23 mouse cellular contexts compared by ENCODE assay signal in the genomic region with DNA sequence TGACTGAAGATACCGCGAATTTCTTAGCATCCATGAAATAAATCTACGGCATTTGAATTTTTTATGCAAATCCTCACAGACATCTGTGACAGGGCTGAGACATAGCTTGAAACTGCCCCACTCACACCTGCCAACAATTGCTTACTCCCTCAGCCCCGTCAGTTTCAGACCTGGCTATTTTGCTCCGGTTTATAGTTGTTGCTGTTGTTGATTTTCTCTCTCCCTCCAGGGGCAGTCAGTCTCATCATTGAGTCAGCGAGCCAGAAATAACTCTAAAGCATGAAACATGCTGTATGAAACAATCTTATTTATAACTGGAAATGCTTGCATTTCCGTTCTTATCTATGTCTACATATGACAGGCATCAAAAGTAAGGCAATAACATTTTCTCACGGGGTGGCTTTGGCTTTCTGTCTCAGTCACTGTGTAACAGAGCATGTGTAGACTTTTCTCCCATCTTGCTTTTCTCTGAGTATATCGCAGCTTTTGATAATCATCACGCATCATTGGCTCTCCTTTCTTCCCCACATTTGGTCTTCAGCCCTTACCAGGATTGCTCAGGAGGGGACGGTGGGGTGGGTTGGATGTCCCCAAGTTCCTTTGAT. TPM values are rescaled to one million over a fixed set of nuclear protein-coding genes. Genes with fewer than 3 reads are reported as not detected.
DNase-seq lines count a peak whose midpoint lies in the region; ATAC-seq and TF ChIP-seq lines count a peak whose summit lies in the region.
"Had no signal": no experiment of that assay in that cellular context is flagged by ENCODE, and none has a peak within 500 bp of the region (broad histone marks: within the 10 kb centered on the region; RNA-seq: fewer than 3 reads in every experiment).

No protein-coding gene starts in this region.

- no peak for TF ChIP-seq RAD21 in CH12.LX (IDR thresholded peaks at IDR 0.05; ENCODE audit: low read depth, low read length)

- 78% methylated on average over 11 of the region's 11 CpGs for WGBS in hindbrain, embryonic 10.5 days
- WGBS in hindbrain, embryonic 16.5 days = 55% methylated on average over 11 of the region's 11 CpGs
- WGBS in midbrain, embryonic 10.5 days = 84% methylated on average over 11 of the region's 11 CpGs
- 84% methylated on average over 11 of the region's 11 CpGs for WGBS in midbrain, embryonic 11.5 days

- no peak overlapping the region for H3K9ac ChIP-seq in hindbrain, embryonic 16.5 days (ENCODE audit: low read depth, low read length)
- no peak overlapping the region for H3K9ac ChIP-seq in midbrain, embryonic 11.5 days (ENCODE audit: low read length)
- H3K9ac ChIP-seq in CH12.LX (ENCODE audit: insufficient read depth, low read depth) = no peak overlapping the region
- H3K9ac ChIP-seq: embryonic facial prominence, embryonic 15.5 days; forebrain, embryonic 15.5 days; intestine, embryonic 15.5 days; limb, embryonic 13.5 days; liver, embryonic 12.5 days; lung, embryonic 15.5 days had no signal

- no peak overlapping the region for H3K4me2 ChIP-seq in hindbrain, embryonic 16.5 days (ENCODE audit: low read length)
- no peak overlapping the region for H3K4me2 ChIP-seq in midbrain, embryonic 11.5 days
- peak overlapping the region; percentile 32; the same call in 1 of the 2 replicates for H3K4me2 ChIP-seq in CH12.LX (ENCODE audit: insufficient read depth, low read depth, poor library complexity, severe bottlenecking)
- H3K4me2 ChIP-seq: embryonic facial prominence, embryonic 15.5 days; forebrain, embryonic 15.5 days; intestine, embryonic 15.5 days; limb, embryonic 13.5 days; liver, embryonic 12.5 days; lung, embryonic 15.5 days had no signal

- ATAC-seq in hindbrain, embryonic 16.5 days = no peak
- ATAC-seq in midbrain, embryonic 11.5 days (ENCODE audit: low FRiP score) = no peak
- ATAC-seq: forebrain, embryonic 15.5 days; intestine, embryonic 15.5 days; liver, embryonic 12.5 days had no signal

- peaks cover 8% of the 10 kb centered on the region; the same call in 1 of the 2 replicates for H3K9me3 ChIP-seq in hindbrain, embryonic 10.5 days
- peaks cover 3% of the 10 kb centered on the region; the same call in 1 of the 2 replicates for H3K9me3 ChIP-seq in hindbrain, embryonic 16.5 days (ENCODE audit: control insufficient read depth, low read length)
- peaks cover 9% of the 10 kb centered on the region; the same call in 1 of the 2 replicates for H3K9me3 ChIP-seq in midbrain, embryonic 10.5 days (replicated peaks)
- no peaks in the 10 kb centered on the region; the same call in 1 of the 2 replicates for H3K9me3 ChIP-seq in midbrain, embryonic 11.5 days (ENCODE audit: control insufficient read depth, low read length)
- peaks cover 5% of the 10 kb centered on the region for H3K9me3 ChIP-seq in CH12.LX (replicated peaks; ENCODE audit: low read length)
- H3K9me3 ChIP-seq: embryonic facial prominence, embryonic 15.5 days; forebrain, embryonic 15.5 days; intestine, embryonic 15.5 days; liver, embryonic 12.5 days; lung, embryonic 15.5 days had no signal

- peaks cover 9% of the 10 kb centered on the region for H3K4me1 ChIP-seq in hindbrain, embryonic 10.5 days (replicated peaks)
- H3K4me1 ChIP-seq in hindbrain, embryonic 16.5 days (ENCODE audit: control insufficient read depth, insufficient read depth, low read depth, low read length) = no peaks in the 10 kb centered on the region
- H3K4me1 ChIP-seq in midbrain, embryonic 10.5 days = peaks cover 11% of the 10 kb centered on the region
- H3K4me1 ChIP-seq in midbrain, embryonic 11.5 days (ENCODE audit: control insufficient read depth, insufficient read depth, low read length) = no peaks in the 10 kb centered on the region
- peaks cover 5 to 11% of the 10 kb centered on the region in 2 experiments for H3K4me1 ChIP-seq in CH12.LX (ENCODE audit: control insufficient read depth in 1 of 2, insufficient read depth in 2 of 2)
- H3K4me1 ChIP-seq: embryonic facial prominence, embryonic 15.5 days; forebrain, embryonic 15.5 days; intestine, embryonic 15.5 days; limb, embryonic 13.5 days; liver, embryonic 12.5 days; lung, embryonic 15.5 days had no signal

- no peak overlapping the region for H3K4me3 ChIP-seq in hindbrain, embryonic 10.5 days
- H3K4me3 ChIP-seq in hindbrain, embryonic 16.5 days (ENCODE audit: low read length) = no peak overlapping the region
- no peak overlapping the region for H3K4me3 ChIP-seq in midbrain, embryonic 10.5 days
- no peak overlapping the region for H3K4me3 ChIP-seq in midbrain, embryonic 11.5 days (ENCODE audit: low read depth, low read length)
- H3K4me3 ChIP-seq in CH12.LX (replicated peaks in 1 of 3; ENCODE audit: low read depth in 2 of 3, low read length in 2 of 3, poor library complexity in 1 of 3) = no peak overlapping the region
- H3K4me3 ChIP-seq: embryonic facial prominence, embryonic 15.5 days; forebrain, embryonic 15.5 days; heart, adult 2 months; intestine, embryonic 15.5 days; limb, embryonic 13.5 days; liver, embryonic 12.5 days; lung, embryonic 15.5 days; myocyte had no signal

- dilution Hi-C loops in CH12.LX (cut with MboI; ENCODE audit: extremely low pct_ligation_motif_present, extremely low pct_unique_long_range_greater_than_20kb, low sequenced_read_pairs) = no loop called here

- TF ChIP-seq CTCF in CH12.LX (conservative IDR thresholded peaks at IDR 0.05 in 1 of 2, IDR thresholded peaks at IDR 0.05 in 1 of 2; ENCODE audit: low read depth in 2 of 2, low read length in 2 of 2) = no peak

- H3K27me3 ChIP-seq in hindbrain, embryonic 10.5 days (ENCODE audit: insufficient read depth, poor library complexity, severe bottlenecking) = no peaks in the 10 kb centered on the region
- H3K27me3 ChIP-seq in hindbrain, embryonic 16.5 days (replicated peaks; ENCODE audit: control insufficient read depth, insufficient read depth, low read length) = no peaks in the 10 kb centered on the region
- no peaks in the 10 kb centered on the region for H3K27me3 ChIP-seq in midbrain, embryonic 10.5 days (ENCODE audit: low read depth, poor library complexity, severe bottlenecking)
- H3K27me3 ChIP-seq in midbrain, embryonic 11.5 days (ENCODE audit: control insufficient read depth, insufficient read depth, low read length) = no peaks in the 10 kb centered on the region
- H3K27me3 ChIP-seq in CH12.LX (replicated peaks) = no peaks in the 10 kb centered on the region
- H3K27me3 ChIP-seq: embryonic facial prominence, embryonic 15.5 days; forebrain, embryonic 15.5 days; intestine, embryonic 15.5 days; limb, embryonic 13.5 days; liver, embryonic 12.5 days; lung, embryonic 15.5 days had no signal

- no peaks in the 10 kb centered on the region for H3K79me2 ChIP-seq in CH12.LX (replicated peaks; ENCODE audit: control insufficient read depth, extremely low read depth, insufficient read depth, poor library complexity, severe bottlenecking)

- in situ Hi-C loops in CH12.LX (cut with MboI; ENCODE audit: low pct_ligation_motif_present, low pct_unique_long_range_greater_than_20kb, low sequenced_read_pairs) = no loop called here

- no peak for TF ChIP-seq POLR2A in CH12.LX (IDR thresholded peaks at IDR 0.05; ENCODE audit: low read depth, low read length)

- H3K27ac ChIP-seq in hindbrain, embryonic 10.5 days = peak overlapping the region; percentile 67
- no peak overlapping the region for H3K27ac ChIP-seq in hindbrain, embryonic 16.5 days (ENCODE audit: low read depth, low read length)
- 0 out of 2 replicates have a peak overlapping the region, but pooled peaks have one; percentile 58 for H3K27ac ChIP-seq in midbrain, embryonic 10.5 days (replicated peaks)
- H3K27ac ChIP-seq in midbrain, embryonic 11.5 days (ENCODE audit: low read depth, low read length) = no peak overlapping the region
- no peak overlapping the region for H3K27ac ChIP-seq in CH12.LX (ENCODE audit: insufficient read depth, low read depth)
- H3K27ac ChIP-seq: embryonic facial prominence, embryonic 15.5 days; forebrain, embryonic 15.5 days; heart, adult 2 months; intestine, embryonic 15.5 days; limb, embryonic 13.5 days; liver, embryonic 12.5 days; lung, embryonic 15.5 days had no signal

- no peak for DNase-seq in hindbrain, embryonic 10.5 days (ENCODE audit: low spot score)
- no peak for DNase-seq in midbrain, embryonic 10.5 days (ENCODE audit: low spot score)
- DNase-seq in midbrain, embryonic 11.5 days (ENCODE audit: low spot score, missing footprints) = no peak
- peak; percentile 31 for DNase-seq in CH12.LX (ENCODE audit: extremely low read depth)
- DNase-seq in brain, adult 2 months (ENCODE audit: low read depth, low spot score) = peak; percentile 47
- no peak for DNase-seq in layer of hippocampus, adult 9-10 months (ENCODE audit: low spot score)
- DNase-seq: adrenal gland, postnatal 25 days; cerebellum, adult 9-11 months; gastrocnemius, postnatal 25 days; heart, adult 2 months; kidney, adult 8-10 months; kidney, postnatal 10 days; lung, postnatal 4 days; right cerebral cortex, postnatal 25 days; spleen, adult 18-20 months had no signal

- no peaks in the 10 kb centered on the region for H3K36me3 ChIP-seq in hindbrain, embryonic 10.5 days
- H3K36me3 ChIP-seq in hindbrain, embryonic 16.5 days (ENCODE audit: control insufficient read depth, insufficient read depth, low read length) = no peaks in the 10 kb centered on the region
- H3K36me3 ChIP-seq in midbrain, embryonic 10.5 days = no peaks in the 10 kb centered on the region
- H3K36me3 ChIP-seq in midbrain, embryonic 11.5 days (ENCODE audit: control insufficient read depth, insufficient read depth, low read length) = no peaks in the 10 kb centered on the region
- H3K36me3 ChIP-seq in CH12.LX (replicated peaks in 1 of 2; ENCODE audit: control insufficient read depth in 1 of 2, insufficient read depth in 1 of 2, low read length in 1 of 2) = no peaks in the 10 kb centered on the region
- H3K36me3 ChIP-seq: embryonic facial prominence, embryonic 15.5 days; forebrain, embryonic 15.5 days; intestine, embryonic 15.5 days; limb, embryonic 13.5 days; liver, embryonic 12.5 days; lung, embryonic 15.5 days had no signal

- peak; percentile 50 for TF ChIP-seq EP300 in CH12.LX (IDR thresholded peaks at IDR 0.05; ENCODE audit: low read length)

RNA-seq across cellular contexts. Expression of a gene that starts 34.5 kb away (rescaled TPM):
- polyA plus RNA-seq in hindbrain, embryonic 10.5 days (2016; fragmentation: Nextera tagmentation; extraction: Ambion mirVana) = 4.0 and 4.9 TPM in 2 replicates
- 13.6 and 19.5 TPM in 2 replicates for polyA plus RNA-seq in hindbrain, embryonic 16.5 days (2015; fragmentation: Nextera tagmentation; extraction: Ambion mirVana)
- 6.1 TPM in 2 replicates for polyA plus RNA-seq in midbrain, embryonic 10.5 days (2016; fragmentation: Nextera tagmentation; extraction: Ambion mirVana)
- 5.2 and 6.5 TPM in 2 replicates for polyA plus RNA-seq in midbrain, embryonic 11.5 days (2014; fragmentation: Nextera tagmentation; extraction: Ambion mirVana)
- 0.17 and 0.21 TPM in 2 replicates for total RNA-seq in CH12.LX (2012; rRNA removed)
- 0.04 and 0.05 TPM in 2 replicates for total RNA-seq in CH12.LX (2014; rRNA removed)
- polyA plus RNA-seq in CH12.LX (2012; ENCODE audit: insufficient read length, low read depth) = 0.12 and 0.24 TPM in 2 replicates

RNA-seq across cellular contexts. Expression of a gene that starts 50.2 kb away (rescaled TPM):
- polyA plus RNA-seq in hindbrain, embryonic 10.5 days (2016; fragmentation: Nextera tagmentation; extraction: Ambion mirVana) = 39.7 and 42.3 TPM in 2 replicates
- 28.8 and 33.7 TPM in 2 replicates for polyA plus RNA-seq in hindbrain, embryonic 16.5 days (2015; fragmentation: Nextera tagmentation; extraction: Ambion mirVana)
- 42.6 and 44.6 TPM in 2 replicates for polyA plus RNA-seq in midbrain, embryonic 10.5 days (2016; fragmentation: Nextera tagmentation; extraction: Ambion mirVana)
- polyA plus RNA-seq in midbrain, embryonic 11.5 days (2014; fragmentation: Nextera tagmentation; extraction: Ambion mirVana) = 24.3 and 25.3 TPM in 2 replicates
- total RNA-seq in CH12.LX (2012; rRNA removed) (17.5 and 20.6 TPM in 2 replicates), CH12.LX (2014; rRNA removed) (38.3 and 38.7 TPM in 2 replicates)
- 29.5 and 30.6 TPM in 2 replicates for polyA plus RNA-seq in CH12.LX (2012; ENCODE audit: insufficient read length, low read depth)

RNA-seq across cellular contexts. Expression of a gene that starts 50.4 kb away (rescaled TPM):
- 66.8 and 72.1 TPM in 2 replicates for polyA plus RNA-seq in hindbrain, embryonic 10.5 days (2016; fragmentation: Nextera tagmentation; extraction: Ambion mirVana)
- polyA plus RNA-seq in hindbrain, embryonic 16.5 days (2015; fragmentation: Nextera tagmentation; extraction: Ambion mirVana) = 42.7 and 56.4 TPM in 2 replicates
- polyA plus RNA-seq in midbrain, embryonic 10.5 days (2016; fragmentation: Nextera tagmentation; extraction: Ambion mirVana) = 77.9 and 81.3 TPM in 2 replicates
- polyA plus RNA-seq in midbrain, embryonic 11.5 days (2014; fragmentation: Nextera tagmentation; extraction: Ambion mirVana) = 79.2 and 83.7 TPM in 2 replicates
- total RNA-seq in CH12.LX (2012; rRNA removed) = 23.4 and 25.9 TPM in 2 replicates
- 24.8 and 25.8 TPM in 2 replicates for total RNA-seq in CH12.LX (2014; rRNA removed)
- polyA plus RNA-seq in CH12.LX (2012; ENCODE audit: insufficient read length, low read depth) = 79.2 and 81.9 TPM in 2 replicates

Comparison
In these comparisons a context has a peak if more than half of its experiments do, and no peak if none do; other contexts are left out.
1. H3K27ac ChIP-seq: peak in hindbrain, embryonic 10.5 days (single experiment) and midbrain, embryonic 10.5 days (single experiment); none in hindbrain, embryonic 16.5 days (single experiment), midbrain, embryonic 11.5 days (single experiment) and CH12.LX (single experiment).
2. DNase-seq: peak in CH12.LX (single experiment) and brain, adult 2 months (single experiment); none in hindbrain, embryonic 10.5 days (single experiment), midbrain, embryonic 10.5 days (single experiment), midbrain, embryonic 11.5 days (single experiment) and layer of hippocampus, adult 9-10 months (single experiment).